Mouse (Mus musculus) neural tube, embryonic 11.5 days (tissue): Measurements from ENCODE around the gene Stk24. TPM values are rescaled to one million over a fixed set of nuclear protein-coding genes. Genes with fewer than 3 reads are reported as not detected.

Experiments
- ATAC-seq: fragments of 200-750 bp; cut with Nextera tagmentation; 2 replicates; pipeline ENCODE4 v1.8.0; 2017; ENCODE audit warnings: moderate number of reproducible peaks, mild to moderate bottlenecking, moderate TSS enrichment, moderate library complexity; ENCODE audit not compliant: insufficient read depth, low FRiP score, low TSS enrichment
- DNase-seq: peaks from one replicate; pipeline ENCODE4 v3.0.0-alpha.2; 2015; ENCODE audit warnings: low spot score
- H3K27ac ChIP-seq: fragments of 300-500 bp; sonication (generic); 2 replicates; pipeline ENCODE4 v1.5.1; 2014; ENCODE audit warnings: low read depth, mild to moderate bottlenecking, low read length
- H3K27me3 ChIP-seq: fragments of 300-500 bp; sonication (generic); 2 replicates; pipeline ENCODE4 v1.6.1; 2014; ENCODE audit warnings: mild to moderate bottlenecking, low read length, mixed read lengths; ENCODE audit not compliant: control insufficient read depth, insufficient read depth
- H3K36me3 ChIP-seq: fragments of 300-500 bp; sonication (generic); 2 replicates; pipeline ENCODE4 v1.6.1; 2014; ENCODE audit warnings: mild to moderate bottlenecking, low read length, moderate library complexity, mixed read lengths; ENCODE audit not compliant: control insufficient read depth, insufficient read depth
- H3K4me1 ChIP-seq: fragments of 300-500 bp; sonication (generic); 2 replicates; pipeline ENCODE4 v1.6.1; 2014; ENCODE audit warnings: low read length, mixed read lengths; ENCODE audit not compliant: control insufficient read depth, insufficient read depth
- H3K4me2 ChIP-seq: fragments of 300-500 bp; sonication (generic); 2 replicates; pipeline ENCODE4 v1.6.1; 2014; ENCODE audit warnings: low read depth, mild to moderate bottlenecking, moderate library complexity
- H3K4me3 ChIP-seq: fragments of 300-500 bp; sonication (generic); 2 replicates; pipeline ENCODE4 v1.5.1; 2014; ENCODE audit warnings: low read depth, low read length
- H3K9ac ChIP-seq: fragments of 300-500 bp; sonication (generic); 2 replicates; pipeline ENCODE4 v1.6.1; 2014; ENCODE audit warnings: mild to moderate bottlenecking, low read length
- H3K9me3 ChIP-seq: fragments of 300-500 bp; sonication (generic); 2 replicates; pipeline ENCODE4 v1.6.1; 2016; ENCODE audit warnings: low read length; ENCODE audit not compliant: control insufficient read depth
- WGBS: fragments of 180-500 bp; shearing (Covaris S2); extraction: QIAGEN DNeasy Blood & Tissue Kit; methylation state at CpG from one replicate; pipeline ENCODE4 v1.1.7; 2014; 5-methylcytosine and 5-hydroxymethylcytosine counted together
- polyA plus RNA-seq: library from polyadenylated mRNA; unstranded; fragments of >200 nt; fragmentation: Nextera tagmentation; extraction: Ambion mirVana; gene quantifications from 2 replicates; pipeline ENCODE4 v1.2.1, GENCODE M21; 2014

The Stk24 gene
- polyA plus RNA-seq, 1 experiment from 2014 or later: 38.1 TPM

DNA sequence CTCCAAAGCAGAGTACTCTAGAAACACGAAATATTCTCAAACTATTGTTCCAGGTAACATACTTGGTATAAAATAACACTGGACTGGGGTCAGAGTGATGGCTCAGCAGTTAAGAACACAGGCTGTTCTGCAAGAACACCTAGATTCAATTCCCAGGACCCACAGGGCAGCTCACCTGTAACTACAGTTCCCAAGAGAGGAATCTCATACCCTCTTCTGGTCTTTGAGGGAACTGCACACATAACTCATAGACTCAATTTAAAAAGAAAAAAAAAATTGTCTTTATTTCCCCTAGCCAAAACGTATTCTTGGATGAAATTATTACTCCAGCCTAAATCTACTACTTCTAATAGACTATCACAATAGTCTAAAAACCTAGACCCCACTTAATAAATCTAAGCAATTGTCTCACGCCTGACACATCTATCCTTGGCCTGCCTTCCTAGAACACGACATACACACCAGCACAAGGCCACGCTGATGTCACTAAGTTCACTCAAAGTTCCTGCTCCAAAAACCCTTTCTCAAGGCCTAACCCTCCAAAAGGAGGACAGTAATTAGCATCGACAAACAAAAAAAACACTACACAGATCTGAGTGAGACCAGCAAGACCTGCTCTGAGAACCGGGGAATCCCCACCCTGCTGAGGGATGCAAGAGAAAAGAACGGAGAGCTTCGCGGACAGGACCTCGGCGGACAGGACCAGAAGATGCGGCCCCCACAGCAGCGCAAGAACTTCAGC, 94.3 kb downstream of the Stk24 start:
- no peaks in the 10 kb centered on the region for H3K27me3 ChIP-seq
- H3K9ac ChIP-seq: no peak overlapping the region
- DNase-seq (no peak), ATAC-seq (no peak)
- H3K27ac ChIP-seq: no peak overlapping the region
- 93% methylated on average over 14 of the region's 14 CpGs for WGBS
- no peaks in the 10 kb centered on the region for H3K9me3 ChIP-seq
- no peaks in the 10 kb centered on the region for H3K4me1 ChIP-seq
- H3K4me3 ChIP-seq: no peak overlapping the region
- no peak overlapping the region for H3K4me2 ChIP-seq
- peaks cover 16% of the 10 kb centered on the region for H3K36me3 ChIP-seq

DNA sequence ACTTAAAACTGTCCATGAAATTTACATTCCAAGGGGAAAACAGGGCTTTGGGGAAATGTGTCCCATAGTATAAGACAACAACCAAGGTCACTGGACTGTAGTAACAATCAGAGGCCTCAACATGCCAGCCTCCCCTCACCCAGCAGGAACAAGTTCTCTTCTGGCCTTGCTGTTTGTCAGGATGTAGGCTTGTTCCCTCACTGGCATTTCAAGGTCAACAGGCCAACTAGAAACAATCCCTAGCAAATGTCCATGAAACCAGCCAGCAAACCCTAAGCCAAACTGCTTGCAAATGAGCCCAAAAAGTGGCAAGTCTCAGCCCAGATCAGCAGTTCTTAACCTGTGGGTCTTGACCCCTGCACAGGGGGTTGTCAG, 98.5 kb downstream of the Stk24 start:
- no peaks in the 10 kb centered on the region for H3K9me3 ChIP-seq
- H3K36me3 ChIP-seq: peaks cover 14% of the 10 kb centered on the region
- ATAC-seq: no peak
- DNase-seq: no peak
- no peaks in the 10 kb centered on the region for H3K27me3 ChIP-seq
- no peak overlapping the region for H3K27ac ChIP-seq
- H3K9ac ChIP-seq: no peak overlapping the region
- no peaks in the 10 kb centered on the region for H3K4me1 ChIP-seq
- no peak overlapping the region for H3K4me3 ChIP-seq
- no peak overlapping the region for H3K4me2 ChIP-seq

DNA sequence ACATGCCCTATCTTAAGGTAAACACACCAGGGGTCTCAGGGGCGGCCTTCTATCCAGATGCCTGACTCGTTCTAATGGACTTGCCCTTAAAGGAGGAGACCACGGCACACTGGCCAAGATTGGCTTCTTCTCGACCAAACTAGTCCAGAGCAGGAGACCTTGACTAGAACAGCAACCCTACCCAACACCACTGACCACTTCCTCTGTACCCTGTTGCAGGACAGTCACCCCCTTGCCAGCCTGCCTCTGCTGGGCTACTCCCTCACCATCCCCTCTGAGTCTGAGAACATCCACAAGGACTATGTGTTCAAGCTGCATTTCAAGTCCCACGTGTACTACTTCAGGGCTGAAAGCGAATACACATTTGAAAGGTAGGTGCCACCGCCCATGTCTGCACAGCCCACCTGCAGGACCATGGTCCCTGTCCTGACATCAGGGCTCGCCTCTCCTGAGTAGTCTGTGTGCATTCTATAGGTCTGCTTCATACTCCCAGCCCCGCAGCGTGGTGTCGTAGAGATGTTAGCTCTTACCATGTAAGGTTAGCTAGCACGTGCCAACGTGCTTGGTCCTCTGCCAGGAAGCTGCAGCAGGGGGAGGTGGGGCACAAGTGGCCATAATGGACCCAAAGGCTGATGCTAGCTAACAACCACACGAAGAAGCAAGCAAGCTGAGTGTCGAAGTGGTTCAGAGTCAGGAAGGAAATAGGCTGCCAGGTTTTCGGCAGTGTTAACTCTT, 99.0 kb downstream of the Stk24 start:
- H3K36me3 ChIP-seq: peaks cover 14% of the 10 kb centered on the region
- DNase-seq (no peak), ATAC-seq (no peak)
- H3K9me3 ChIP-seq: no peaks in the 10 kb centered on the region
- H3K4me2 ChIP-seq: no peak overlapping the region
- H3K27me3 ChIP-seq: no peaks in the 10 kb centered on the region
- H3K9ac ChIP-seq: no peak overlapping the region
- no peak overlapping the region for H3K27ac ChIP-seq
- H3K4me1 ChIP-seq: no peaks in the 10 kb centered on the region
- no peak overlapping the region for H3K4me3 ChIP-seq
- WGBS: 90% methylated on average over 16 of the region's 16 CpGs

DNA sequence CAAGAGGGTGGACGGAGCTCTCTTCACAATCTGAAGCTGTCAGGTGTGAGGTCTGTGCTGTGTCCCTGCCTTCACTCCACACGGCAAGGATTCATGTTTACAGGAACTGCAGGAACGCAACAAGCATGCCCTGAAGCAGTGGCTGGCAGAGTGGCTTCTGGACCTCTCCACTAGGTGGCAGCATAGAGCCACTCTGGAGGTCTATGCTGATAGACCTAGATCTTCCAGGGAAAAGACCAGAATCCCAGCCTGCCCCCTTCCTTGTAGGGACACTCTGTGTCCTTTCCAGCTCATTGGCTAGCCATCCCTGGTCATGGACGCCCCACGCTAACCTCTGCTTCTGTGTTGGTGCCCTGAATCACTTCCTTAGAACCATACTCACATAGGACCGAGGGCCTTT, 100.7 kb downstream of the Stk24 start:
- no peaks in the 10 kb centered on the region for H3K4me1 ChIP-seq
- H3K4me2 ChIP-seq: no peak overlapping the region
- ATAC-seq (peak; percentile 70), DNase-seq (peak; percentile 83)
- H3K9me3 ChIP-seq: no peaks in the 10 kb centered on the region
- H3K9ac ChIP-seq: no peak overlapping the region
- no peak overlapping the region for H3K4me3 ChIP-seq
- WGBS: 36% methylated on average over 6 of the region's 6 CpGs
- no peaks in the 10 kb centered on the region for H3K27me3 ChIP-seq
- no peak overlapping the region for H3K27ac ChIP-seq
- peaks cover 11% of the 10 kb centered on the region for H3K36me3 ChIP-seq

DNA sequence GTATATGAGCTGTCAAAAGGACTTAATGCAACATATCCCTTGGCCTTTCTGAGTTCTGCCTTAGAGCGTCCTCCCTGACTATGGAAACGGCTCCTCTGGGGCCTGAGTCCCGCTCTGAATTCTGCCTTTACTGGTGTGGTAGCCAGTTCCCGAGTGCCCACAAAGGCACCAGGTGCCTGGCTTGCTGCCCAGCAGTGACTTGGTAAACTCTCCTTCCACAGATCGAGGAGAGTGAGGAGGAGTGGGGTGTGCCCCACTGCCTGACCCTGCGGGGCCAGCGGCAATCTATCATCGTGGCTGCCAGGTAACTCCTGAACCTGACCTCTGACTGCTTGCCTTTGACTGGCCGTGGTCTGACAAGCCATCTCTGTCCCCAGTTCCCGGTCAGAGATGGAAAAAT, 103.8 kb downstream of the Stk24 start:
- Histone ChIP-seq H3K4me2 (no peak overlapping the region), H3K4me1 (no peaks in the 10 kb centered on the region), H3K36me3 (peaks cover 7% of the 10 kb centered on the region; the same call in 1 of the 2 replicates), H3K9ac (no peak overlapping the region), H3K4me3 (no peak overlapping the region), H3K27ac (no peak overlapping the region), H3K9me3 (no peaks in the 10 kb centered on the region), H3K27me3 (no peaks in the 10 kb centered on the region)
- ATAC-seq (no peak), DNase-seq (no peak)
- 88% methylated on average over 10 of the region's 10 CpGs for WGBS

DNA sequence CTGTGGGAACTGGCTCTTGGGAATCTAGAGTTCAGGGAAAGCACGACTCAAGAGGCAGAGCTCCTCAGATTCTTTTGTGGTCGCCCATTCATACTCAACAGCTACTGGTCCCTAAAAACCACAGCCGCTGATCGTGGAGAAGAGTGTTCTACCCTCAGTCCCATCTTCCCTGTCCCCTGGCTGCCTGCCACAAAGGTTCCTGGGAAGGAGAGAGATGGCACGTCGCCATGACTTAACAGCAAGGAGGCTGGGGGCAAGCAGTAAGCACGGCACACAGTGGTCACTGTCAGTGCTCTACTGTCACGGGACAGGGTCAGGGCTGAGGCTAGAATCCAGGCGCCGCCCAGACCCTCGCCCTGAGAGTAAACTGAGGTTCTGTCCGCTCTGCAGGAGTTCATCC, 104.8 kb downstream of the Stk24 start:
- Histone ChIP-seq H3K27me3 (no peaks in the 10 kb centered on the region), H3K4me3 (no peak overlapping the region), H3K4me1 (no peaks in the 10 kb centered on the region), H3K27ac (no peak overlapping the region), H3K36me3 (0 out of 2 replicates have a peak, but pooled peaks cover 7% of the 10 kb centered on the region), H3K4me2 (no peak overlapping the region), H3K9me3 (no peaks in the 10 kb centered on the region), H3K9ac (no peak overlapping the region)
- DNase-seq (no peak), ATAC-seq (no peak)
- WGBS: 91% methylated on average over 12 of the region's 12 CpGs

DNA sequence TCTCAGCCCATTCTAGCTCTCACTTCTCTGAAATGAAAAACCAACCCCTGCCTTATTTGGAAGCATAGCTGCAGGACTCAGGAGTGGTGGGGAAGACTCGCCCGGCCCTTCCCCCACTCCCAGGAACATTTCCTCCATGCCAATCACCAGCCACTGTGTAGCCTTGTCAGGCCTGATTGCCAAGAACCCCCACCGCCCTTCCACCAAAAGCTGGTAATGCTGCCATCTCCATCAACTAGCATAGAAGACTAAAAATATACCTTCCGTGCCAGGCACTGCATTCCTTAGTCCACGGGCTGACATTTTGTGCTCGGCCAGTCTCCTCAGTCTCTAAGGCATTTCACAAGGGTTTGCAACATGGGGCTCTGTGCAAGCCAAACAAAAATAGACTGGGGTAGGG, 109.3 kb downstream of the Stk24 start:
- no peak overlapping the region for H3K4me2 ChIP-seq
- no peak overlapping the region for H3K27ac ChIP-seq
- H3K36me3 ChIP-seq: 0 out of 2 replicates have a peak, but pooled peaks cover 7% of the 10 kb centered on the region
- H3K9me3 ChIP-seq: no peaks in the 10 kb centered on the region
- no peak overlapping the region for H3K9ac ChIP-seq
- no peaks in the 10 kb centered on the region for H3K27me3 ChIP-seq
- DNase-seq (no peak), ATAC-seq (no peak)
- H3K4me1 ChIP-seq: no peaks in the 10 kb centered on the region
- 88% methylated on average over 6 of the region's 6 CpGs for WGBS
- H3K4me3 ChIP-seq: no peak overlapping the region

DNA sequence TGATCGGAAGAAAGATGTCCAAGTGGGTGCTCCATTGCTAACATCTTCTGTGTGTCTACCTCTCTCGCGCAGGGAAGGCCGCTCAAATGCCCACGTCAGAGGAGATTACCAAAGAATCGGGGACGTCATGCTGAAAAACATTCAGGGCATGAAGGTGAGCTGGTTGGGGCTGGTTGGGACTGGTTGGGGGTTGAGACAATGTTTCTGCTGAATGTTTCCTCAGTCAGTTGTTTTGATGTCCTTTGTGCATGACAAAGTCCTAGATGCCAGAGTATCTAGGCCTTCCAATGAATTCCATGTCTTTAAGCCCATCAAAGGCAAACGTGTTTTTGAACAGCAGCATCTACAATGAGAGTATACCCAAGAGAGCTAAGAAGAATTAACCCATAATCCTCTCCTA, 112.0 kb downstream of the Stk24 start:
- H3K9ac ChIP-seq: no peak overlapping the region
- 92% methylated on average over 8 of the region's 8 CpGs for WGBS
- no peaks in the 10 kb centered on the region for H3K27me3 ChIP-seq
- H3K4me3 ChIP-seq: no peak overlapping the region
- DNase-seq (no peak), ATAC-seq (no peak)
- no peak overlapping the region for H3K4me2 ChIP-seq
- H3K27ac ChIP-seq: no peak overlapping the region
- no peaks in the 10 kb centered on the region for H3K9me3 ChIP-seq
- no peaks in the 10 kb centered on the region for H3K4me1 ChIP-seq
- H3K36me3 ChIP-seq: 0 out of 2 replicates have a peak, but pooled peaks cover 7% of the 10 kb centered on the region

DNA sequence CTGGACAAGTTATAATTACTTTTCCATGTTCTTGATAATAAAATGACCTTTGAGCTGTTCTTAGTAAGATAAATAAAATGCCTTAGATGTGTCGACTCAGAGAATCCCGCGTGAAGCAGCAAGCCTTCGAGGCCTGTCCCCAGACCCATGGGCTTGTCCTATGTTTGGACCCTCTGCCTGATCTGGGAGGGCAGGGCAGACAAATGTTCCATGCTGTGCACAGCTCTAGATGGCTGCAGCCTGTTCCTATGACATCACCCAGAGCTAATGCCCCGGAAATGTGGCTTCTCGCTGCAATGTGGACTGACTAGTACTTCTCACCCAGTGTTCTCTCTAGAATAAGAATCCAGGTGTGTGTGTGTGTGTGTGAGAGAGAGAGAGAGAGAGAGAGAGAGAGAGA, 115.4 kb downstream of the Stk24 start:
- H3K4me1 ChIP-seq: no peaks in the 10 kb centered on the region
- no peak overlapping the region for H3K27ac ChIP-seq
- no peak overlapping the region for H3K4me3 ChIP-seq
- ATAC-seq (no peak), DNase-seq (no peak)
- H3K36me3 ChIP-seq: no peaks in the 10 kb centered on the region
- H3K27me3 ChIP-seq: no peaks in the 10 kb centered on the region
- no peak overlapping the region for H3K4me2 ChIP-seq
- H3K9me3 ChIP-seq: no peaks in the 10 kb centered on the region
- H3K9ac ChIP-seq: no peak overlapping the region
- 86% methylated on average over 6 of the region's 6 CpGs for WGBS
